Mouse (Mus musculus) T-helper 2 cell (primary cell): Measurements from ENCODE around the gene Smg6.

Source experiments
- in situ Hi-C: fragments of 300-600 bp; cut with MboI, MseI; formaldehyde crosslinking; loops from one replicate; pipeline ENCODE4 v1.15.1; 2025; ENCODE audit warnings: high pct_unique_total_duplicates

Gene Smg6

DNA sequence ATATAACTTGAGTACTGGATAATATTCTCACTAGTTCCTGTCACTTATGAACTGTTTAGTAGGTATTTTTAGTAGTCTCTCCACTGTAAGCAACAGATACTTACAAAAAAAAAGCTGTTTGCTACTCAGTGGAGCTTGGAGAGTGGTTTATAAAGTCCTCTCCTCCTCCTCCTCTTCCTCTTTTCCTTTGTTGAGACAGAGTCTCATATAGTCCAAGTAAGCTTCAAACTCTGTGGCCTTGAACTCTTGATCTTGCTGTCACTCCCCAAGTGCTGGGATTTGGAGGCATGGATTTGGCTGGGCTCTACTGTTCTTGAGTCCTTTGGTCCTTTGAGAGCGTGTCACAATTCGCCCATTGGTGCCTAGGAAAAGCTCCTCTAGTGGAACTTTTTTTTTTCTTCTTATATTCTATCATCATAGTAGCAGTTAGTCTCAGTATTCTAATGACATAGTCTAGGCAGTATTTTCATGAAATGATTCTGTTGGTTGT, 1.7 kb downstream of the Smg6 start:
- in situ Hi-C loops = no loop called here

DNA sequence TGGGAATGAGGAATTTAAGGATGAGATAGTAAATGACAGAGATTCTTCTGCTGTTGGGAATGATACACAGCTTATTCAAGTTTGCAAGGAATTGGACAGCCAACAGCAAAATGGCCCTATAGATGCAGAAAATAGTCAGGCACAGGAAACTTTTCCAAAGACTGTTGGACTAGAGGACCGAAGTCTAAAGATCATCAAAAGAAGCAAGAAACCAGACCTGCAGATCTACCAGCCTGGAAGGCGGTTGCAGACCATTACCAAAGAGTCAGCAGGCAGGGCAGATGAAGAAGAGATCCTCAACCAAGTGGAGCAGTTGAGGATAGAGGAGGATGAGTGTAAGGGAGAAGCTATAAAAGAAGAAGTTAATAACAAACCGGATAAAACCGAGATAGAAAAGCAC, 3.5 kb downstream of the Smg6 start:
- in situ Hi-C loops = no loop called here

DNA sequence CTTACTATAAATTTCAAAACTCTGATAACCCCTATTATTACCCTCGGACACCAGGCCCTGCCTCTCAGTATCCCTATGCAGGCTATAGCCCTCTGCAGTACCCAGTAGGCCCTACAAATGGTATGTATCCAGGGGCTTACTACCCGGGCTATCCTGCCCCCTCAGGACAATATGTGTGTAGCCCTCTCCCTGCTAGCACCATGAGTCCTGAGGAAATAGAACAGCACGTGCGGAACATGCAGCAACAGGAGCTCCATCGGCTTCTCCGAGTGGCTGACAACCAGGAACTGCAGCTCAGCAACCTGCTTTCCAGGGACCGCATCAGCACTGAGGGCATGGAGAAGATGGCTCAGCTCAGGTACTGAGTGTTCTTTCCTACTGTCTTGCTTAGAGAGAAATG, 4.8 kb downstream of the Smg6 start:
- in situ Hi-C loops = no loop called here

DNA sequence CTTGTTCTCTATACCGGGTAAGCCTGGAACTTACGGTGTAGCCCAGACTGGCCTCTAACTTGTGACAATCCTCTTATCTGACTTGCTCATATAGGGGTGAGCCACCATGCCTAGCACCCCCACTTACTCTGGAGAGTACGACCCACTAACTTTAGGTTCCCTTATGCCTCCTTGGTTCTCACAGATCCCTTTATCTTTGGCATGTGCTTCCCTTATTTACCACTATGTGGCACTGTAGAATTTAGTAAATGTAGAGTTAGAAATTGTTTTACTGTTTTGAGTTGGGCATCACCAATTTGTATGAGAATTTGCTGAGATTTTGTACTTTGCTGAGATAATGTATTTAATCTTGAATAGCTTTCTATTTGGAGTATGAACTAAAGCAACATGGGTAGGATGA, 20.7 kb downstream of the Smg6 start:
- in situ Hi-C loops = no loop called here

DNA sequence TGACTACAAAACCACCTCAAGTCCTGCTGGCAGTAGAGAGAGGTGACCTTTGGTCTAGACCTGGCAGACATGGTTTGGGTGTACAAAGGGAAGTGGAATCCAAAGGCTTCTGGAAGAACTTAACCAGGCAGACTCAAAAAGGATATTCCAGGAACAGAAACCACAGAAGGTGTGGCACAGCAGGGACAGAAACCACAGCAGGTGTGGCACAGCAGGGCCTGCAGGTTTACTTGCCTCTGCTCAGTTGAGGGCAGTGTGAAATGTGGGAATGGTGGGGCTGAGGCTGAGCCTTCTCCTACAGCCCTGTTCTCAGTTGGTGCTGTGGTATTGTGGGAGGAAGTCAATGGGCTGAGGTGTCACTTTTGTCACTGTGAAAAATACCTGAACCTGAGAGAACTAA, 29.3 kb downstream of the Smg6 start:
- in situ Hi-C loops = loop anchor here (5.0 kb wide), 2 partner anchors 32 to 207 kb away; no protein-coding TSS in a partner anchor

DNA sequence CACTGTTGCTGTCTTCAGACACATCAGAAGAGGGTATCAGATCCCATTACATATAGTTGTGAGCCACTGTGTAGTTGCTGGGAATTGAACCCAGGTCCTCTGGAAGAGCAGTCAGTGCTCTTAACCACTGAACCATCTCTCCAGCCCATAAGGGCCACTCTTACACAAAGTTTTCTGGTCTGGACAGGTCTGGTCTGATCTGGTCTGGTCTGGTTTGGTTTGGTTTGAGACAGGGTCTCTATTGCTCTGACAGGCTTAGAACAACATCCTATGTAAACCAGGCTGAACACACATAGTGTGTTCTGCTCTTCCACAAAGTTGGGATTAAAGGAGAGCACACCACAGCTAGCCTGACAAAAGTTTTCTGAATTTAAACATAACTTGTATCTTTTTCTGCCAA, 30.4 kb downstream of the Smg6 start:
- in situ Hi-C loops = no loop called here

DNA sequence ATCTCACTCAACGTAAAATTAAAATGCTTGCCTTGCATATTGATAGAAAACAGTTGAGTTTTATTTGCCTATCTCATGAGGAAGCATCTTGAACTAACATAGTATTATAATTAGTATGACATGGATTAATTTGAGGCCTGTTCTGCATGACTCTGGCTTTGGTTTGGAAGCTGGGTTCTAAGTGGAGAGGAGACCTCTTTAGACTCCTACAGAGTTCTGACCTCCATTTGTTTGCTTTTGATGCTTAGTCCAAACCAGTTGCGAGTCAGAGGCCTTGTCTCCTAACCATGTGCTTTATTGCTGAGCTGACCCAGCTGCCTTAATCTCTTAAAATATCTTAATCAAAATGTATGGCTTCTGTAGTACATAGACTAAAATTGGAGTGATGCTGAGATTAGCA, 32.0 kb downstream of the Smg6 start:
- in situ Hi-C loops = no loop called here

DNA sequence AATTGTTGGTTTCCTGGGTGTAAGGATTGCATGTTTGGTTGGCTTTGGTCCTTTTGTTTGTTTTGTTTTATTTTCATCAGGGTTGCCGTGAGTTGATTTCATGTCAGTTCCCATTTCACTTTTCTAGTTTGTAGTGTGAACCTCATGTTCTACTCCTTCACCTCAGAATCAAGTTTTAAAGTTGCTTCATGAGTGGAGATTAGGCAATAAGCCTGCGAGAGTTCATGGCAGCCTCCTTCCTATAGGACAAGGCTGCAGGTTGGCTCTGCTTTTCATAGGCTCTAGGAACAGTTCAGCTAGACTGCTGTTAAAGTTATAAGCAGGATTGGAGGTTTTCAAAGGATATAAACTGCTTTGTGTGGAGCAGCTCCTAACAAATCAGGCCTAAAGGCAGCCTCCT, 33.9 kb downstream of the Smg6 start:
- in situ Hi-C loops = no loop called here

DNA sequence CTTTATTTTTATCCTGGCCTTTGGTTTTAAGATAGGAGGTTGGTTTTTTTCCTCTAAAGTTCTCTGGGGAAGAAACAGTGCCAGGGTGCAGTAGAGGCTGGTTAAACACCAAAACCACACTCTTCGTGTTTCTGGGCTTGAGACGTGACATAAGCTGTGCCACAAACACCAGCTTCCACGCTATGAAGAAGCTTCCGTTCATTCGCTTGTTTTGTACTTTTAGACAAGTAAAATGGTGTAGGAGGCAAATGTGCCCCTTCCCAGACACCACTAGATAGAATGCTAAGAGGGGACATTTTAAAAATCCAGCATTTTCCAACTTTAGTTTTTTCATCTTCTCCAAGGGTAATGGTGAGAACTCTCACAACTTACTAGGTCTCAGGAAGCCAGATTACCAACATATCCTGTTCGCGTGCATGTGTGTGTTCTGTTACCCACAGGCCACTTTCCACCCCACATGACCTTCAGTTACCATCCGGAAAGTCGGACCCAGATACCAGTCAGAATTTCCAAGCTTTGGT, 34.5 kb downstream of the Smg6 start:
- in situ Hi-C loops = no loop called here

DNA sequence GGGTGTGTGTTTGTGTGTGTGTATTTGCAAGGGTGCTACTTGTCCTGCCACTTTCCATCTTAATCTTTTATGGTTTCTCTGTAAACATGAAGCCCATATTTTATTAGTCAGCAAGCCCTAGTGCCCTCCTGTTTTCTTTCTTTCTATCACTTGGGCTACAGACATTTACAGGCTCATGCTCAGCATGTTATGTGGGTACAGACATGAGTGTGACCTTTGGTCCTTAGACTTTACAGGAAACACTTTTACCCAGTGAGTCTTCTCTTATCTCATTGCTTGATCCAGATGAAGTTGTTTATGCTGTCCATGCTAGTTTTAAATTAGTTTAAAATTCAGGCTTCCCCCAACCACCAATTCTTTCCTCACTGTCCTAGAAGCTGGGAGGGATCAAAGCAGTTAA, 36.3 kb downstream of the Smg6 start:
- in situ Hi-C loops = no loop called here

DNA sequence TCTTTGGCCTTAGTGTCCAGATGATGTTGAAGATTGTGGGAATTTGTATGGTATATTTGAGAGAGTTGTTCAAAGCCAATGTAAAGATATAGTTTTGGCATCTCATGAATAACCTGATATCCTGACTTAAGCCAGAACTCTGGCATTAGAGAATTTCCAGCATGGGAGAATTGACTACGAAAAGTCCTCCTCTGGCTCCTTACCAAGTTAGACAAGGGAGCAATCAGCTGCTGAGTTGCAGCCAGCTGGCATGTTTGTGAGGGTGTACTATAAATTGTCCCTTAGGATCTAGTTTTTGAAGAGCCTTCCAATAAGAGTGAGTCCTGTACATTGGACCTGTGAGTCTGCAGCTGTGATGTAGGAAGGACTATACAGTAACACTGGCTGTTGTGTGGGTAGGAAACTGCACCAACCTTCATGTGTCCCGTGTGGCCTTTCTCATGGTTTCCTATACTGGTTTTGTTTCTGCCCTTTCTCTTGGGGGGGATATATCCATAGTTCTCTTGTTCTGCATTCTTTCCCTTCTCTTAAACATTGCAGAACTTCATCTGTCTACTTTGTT, 37.3 kb downstream of the Smg6 start:
- in situ Hi-C loops = no loop called here

DNA sequence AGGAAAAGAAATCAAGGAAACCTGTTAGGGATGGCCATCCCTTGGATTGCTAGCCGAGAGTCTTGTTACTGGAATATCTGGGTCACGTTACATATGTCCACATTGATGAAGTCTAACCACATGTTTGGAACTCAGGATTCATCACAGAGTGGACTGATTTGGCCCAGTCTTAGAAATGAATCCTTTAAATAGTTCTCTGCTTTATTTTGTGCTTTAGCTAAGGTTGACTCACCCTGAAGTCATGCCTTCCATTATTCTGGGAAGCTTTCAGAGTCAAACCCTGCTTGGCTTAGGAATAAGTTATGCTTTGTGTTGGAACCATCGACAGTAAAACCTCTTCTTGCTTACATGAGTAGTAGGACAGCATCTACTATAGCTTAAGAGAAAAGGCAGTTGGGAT, 39.9 kb downstream of the Smg6 start:
- in situ Hi-C loops = no loop called here

DNA sequence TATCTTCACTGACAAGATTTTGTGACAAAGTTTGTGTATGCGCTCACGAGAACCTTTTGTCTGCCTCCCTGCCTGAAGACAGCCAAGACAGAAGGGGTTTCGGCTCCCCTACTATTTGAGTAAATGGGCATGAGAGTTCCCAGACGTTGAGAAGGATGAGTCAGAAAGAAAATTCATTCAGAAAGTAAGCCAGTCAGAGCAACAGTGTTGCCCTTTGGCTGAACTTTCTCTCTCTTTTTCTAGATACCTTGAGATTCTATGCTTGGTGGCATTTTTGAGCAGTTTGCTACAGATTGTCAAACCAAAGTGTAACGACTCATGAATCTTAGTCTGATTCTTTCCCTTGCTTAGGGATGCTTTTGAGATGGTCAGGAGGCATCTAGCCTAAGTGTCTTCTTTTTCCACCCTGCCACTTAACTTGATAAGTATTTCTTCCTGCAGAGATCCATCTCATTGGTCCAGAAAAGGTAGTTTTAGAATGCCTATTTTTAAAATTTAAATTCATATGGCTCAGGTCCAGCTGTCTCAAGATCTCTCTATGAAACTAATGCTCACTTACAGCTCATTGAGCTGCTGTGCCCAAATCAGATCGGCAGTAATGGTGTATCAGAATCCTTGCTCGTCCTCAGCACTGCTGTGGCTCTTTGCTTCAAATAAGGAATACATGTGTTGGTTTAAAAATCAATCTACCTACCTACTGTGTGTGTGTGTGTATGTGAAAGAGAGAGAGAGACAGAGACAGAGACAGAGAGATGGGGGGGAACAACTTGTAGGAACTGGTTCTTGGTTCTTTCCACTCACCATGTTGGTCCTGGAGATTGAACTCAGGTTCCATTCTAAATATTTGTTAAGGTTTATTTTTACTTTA, 47.9 kb downstream of the Smg6 start:
- in situ Hi-C loops = no loop called here

DNA sequence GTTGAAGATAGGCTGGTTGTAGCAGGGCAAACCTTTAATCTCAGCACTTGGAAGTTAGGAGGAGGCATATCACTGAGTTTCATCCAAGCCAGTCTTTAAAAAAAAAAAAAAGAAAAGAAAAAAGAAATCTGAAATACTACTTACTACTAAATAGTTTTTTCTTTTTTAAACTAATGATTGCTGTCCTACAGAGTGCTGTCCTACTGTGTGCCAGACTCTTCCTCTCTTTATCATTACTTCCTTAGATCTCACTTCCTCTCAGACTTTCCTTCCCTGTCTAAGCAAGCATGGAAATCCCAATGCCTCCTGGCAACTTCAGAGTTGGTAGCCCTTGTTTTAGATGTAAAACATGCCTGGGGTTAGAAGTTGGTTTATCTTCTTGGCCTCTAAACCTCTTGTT, 49.0 kb downstream of the Smg6 start:
- in situ Hi-C loops = no loop called here

DNA sequence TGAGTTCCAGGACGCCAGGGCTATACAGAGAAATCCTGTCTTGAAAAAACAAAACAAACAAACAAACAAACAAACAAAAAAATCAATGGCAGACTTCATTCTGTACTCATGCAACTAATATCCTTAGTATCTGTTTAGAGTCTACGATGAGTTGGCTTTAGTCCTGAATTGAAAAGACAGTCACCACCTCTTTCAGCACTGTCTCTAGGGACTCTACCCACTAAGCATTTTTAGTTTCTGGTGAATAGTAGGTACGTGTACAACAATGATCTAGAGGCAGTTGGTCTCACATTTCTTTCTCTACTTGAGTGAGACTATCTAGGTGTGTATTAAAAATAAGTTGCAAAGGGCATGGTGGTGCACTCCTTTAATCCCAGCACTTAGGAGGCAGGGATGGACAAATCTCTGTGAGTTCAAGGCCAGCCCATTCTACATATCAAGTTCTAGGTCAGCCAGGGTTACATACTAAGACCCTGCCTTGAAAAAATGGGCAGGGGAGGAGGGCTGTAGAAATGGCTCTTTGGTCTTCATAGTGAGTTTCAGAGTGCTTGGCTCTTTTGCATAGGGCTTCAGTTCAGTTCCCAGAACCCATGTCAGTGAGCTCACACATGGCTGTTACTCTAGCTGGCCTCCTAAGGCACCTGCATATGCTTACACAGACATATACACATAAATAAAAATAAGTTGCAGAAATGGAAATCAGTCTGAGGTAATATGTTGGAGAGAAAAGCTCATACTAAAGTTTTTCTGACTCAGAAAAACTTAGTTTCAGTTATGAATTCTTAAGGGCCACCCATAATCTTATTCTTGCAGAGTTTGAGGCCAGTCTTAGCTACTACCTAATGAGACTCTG, 51.4 kb downstream of the Smg6 start:
- in situ Hi-C loops = no loop called here

DNA sequence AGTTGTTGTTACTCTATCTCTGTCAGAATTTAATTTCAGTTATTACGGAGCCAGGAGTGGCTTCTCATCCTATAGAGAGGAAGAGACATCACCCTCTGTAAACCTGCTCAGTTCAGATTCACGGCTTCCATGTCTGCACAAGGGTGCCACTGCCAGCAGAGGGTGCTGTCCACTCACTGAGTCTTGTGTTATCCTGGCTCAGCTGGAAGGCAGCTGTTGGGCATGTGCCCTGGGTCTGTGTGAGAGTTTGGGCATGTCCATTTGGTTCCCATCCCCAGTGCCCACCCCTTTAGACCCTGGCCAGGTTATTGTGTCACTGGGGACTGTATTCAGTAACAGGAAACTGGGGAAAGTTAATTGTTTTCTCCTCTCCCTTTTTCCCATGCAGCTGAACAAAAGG, 55.8 kb downstream of the Smg6 start:
- in situ Hi-C loops = no loop called here

DNA sequence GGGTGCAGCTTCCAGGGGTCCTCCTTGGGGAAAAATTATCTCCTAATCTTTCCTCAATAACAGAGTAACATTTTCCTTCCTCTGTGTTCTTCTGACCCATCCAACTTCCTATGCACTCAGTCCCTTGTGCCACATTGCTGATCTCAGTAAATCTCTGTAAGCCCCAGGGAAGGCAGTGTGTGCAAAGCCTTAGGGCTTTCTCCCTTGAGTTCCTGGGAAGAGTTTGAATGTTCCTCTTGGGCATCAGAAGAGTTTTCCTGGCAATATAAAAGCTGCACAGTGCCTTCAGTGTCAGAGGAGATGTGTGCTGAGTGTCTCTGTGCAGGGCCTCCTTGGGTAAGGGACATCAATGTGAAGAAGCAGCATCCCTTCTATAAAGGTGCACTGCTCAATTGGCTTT, 56.6 kb downstream of the Smg6 start:
- in situ Hi-C loops = no loop called here

DNA sequence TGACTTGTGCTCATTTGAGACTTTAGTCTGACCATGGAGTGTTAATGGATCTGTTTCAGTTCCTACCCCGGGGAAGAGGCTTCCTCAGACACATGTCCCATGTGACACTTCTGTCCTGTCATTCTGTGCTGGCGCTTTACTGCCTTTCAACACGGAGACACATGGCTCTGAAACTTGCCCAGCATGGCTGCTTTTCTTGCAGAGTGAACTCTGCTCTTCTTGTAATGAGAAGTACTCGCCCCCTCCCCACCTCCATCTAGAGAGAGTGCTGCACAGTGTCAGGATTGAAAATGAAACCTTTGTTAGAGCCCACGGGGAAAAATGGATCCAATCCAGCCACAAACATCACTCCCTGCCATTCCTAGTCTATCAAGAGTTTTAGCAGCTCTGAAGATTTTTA, 62.5 kb downstream of the Smg6 start:
- in situ Hi-C loops = loop anchor here (5.0 kb wide), 2 partner anchors 36 to 84 kb away; no protein-coding TSS in a partner anchor

DNA sequence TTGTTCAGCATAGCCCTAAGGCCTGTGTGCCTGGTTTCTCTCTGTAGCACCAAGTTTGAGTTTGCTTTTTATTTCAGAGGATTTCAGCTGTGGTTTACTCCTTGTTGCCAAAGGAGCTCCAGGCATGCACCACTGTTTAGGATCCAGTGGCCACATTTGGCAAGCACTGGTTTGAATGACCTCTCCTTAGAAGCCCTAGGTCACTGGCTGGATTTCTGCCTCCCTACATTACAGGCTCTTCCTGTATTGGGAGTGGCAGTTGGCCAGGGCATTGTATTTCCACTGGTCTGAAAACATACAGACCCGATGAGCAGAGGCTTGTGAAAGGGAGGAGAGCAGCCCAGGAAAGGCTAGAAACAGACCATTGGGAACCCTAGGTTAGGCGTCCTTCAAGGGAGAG, 63.4 kb downstream of the Smg6 start:
- in situ Hi-C loops = loop anchor here (5.0 kb wide), 2 partner anchors 37 to 83 kb away; no protein-coding TSS in a partner anchor

DNA sequence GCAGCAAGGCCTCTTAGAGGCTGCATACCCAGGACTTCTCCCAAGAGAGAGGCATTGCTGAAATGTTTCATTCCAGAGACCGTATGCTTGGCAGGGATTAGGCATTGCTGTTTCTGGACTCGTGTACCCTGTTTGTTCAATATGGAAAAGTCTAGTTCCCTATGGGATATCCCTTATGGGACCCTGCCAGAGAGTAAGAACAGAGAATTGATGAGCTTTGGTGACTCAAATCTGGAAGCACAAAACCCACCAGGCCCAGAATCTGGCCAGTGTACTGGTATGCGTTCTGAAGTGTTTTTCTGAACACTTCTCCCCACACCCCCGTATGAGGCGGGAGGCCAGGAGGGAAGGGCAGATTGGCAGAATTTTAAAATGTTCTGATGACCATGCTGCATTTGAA, 64.9 kb downstream of the Smg6 start:
- in situ Hi-C loops = no loop called here

DNA sequence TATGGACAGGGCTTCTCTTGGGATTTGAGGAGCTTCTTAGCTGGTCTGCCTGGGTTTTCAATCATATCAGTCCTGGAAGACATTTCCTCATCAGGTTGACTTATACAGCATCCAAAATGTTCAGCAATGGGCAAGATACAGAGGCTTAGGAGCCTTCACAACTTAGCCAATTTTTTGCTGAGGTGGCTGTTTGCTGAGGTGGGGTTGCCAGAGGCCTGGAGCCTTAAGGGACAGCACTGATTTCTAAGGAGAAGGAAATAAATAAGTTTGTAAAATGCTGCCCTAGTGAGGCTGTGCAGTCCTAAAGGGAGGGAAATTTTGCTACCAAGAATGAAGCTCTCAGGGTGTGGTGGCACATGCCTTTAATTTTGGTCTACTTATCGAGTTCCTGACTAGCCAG, 65.7 kb downstream of the Smg6 start:
- in situ Hi-C loops = no loop called here

DNA sequence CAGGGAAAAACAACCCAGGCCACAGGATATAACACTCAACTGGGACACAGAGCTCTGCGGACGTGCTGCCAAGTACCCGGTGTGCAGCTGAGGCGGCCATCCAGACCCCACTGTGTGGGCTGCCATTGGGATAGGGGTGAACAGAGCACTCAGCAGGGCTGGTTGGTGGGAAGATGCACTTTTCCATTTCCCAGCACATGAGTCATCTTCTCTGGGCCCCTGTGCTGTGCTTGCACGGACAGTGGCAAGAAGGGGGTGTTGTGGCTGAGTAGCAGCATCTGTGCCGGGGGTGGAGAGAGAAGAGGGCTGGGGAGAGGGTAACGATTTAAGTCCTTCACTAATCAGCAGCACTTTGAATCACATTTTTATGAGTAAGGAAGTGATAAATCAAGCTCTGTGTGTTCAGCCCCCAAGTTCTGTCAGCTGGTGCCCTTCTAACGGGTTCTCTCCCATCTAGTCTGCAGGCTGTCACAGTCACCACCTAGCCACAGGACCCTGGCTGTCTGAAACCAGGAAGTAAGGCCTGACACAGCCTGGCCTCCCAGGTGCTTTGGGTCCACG, 66.9 kb downstream of the Smg6 start:
- in situ Hi-C loops = no loop called here
